Mouse (Mus musculus): ENCODE measurements around the gene Eif3i.
A peak's percentile ranks its signal among the peaks of the same experiment; 100 is the strongest.

Gene Eif3i

GRCm38 (mm10) chr4:129618786-129619691 lies 18.6 kb upstream of the Eif3i start, which contains the start of gene Iqcc:
Gene Iqcc (minus strand): TSS chr4:129619099.
- peak; percentile 89 for DNase-seq (ENCODE audit: low read depth, low spot score)

- no peak for DNase-seq (ENCODE audit: low read depth, low spot score)
These were observed 17.6 kb upstream of the Eif3i start for GRCm38 (mm10) chr4:129618031-129618430.

GRCm38 (mm10) chr4:129617121-129617641 lies 16.7 kb upstream of the Eif3i start:
- DNase-seq (ENCODE audit: low read depth, low spot score) = no peak

- no peak for DNase-seq (ENCODE audit: low read depth, low spot score)
These were observed 16.2 kb upstream of the Eif3i start for GRCm38 (mm10) chr4:129616631-129617030.

GRCm38 (mm10) chr4:129615801-129616290 lies 15.4 kb upstream of the Eif3i start:
- DNase-seq (ENCODE audit: low read depth, low spot score) = no peak

- no peak for DNase-seq (ENCODE audit: low read depth, low spot score)
These were observed 13.6 kb upstream of the Eif3i start, which contains the start of gene Dcdc2b for GRCm38 (mm10) chr4:129614093-129614492. Gene Dcdc2b (minus strand): TSS chr4:129614257.

GRCm38 (mm10) chr4:129610472-129610871 lies 10.0 kb upstream of the Eif3i start:
- DNase-seq (ENCODE audit: low read depth, low spot score) = no peak

GRCm38 (mm10) chr4:129610026-129610425 lies 9.6 kb upstream of the Eif3i start:
- DNase-seq (ENCODE audit: low read depth, low spot score) = no peak

GRCm38 (mm10) chr4:129609139-129609631 lies 8.7 kb upstream of the Eif3i start:
- DNase-seq (ENCODE audit: low read depth, low spot score) = no peak

- DNase-seq (ENCODE audit: low read depth, low spot score) = peak; percentile 88
These were observed 8.1 kb upstream of the Eif3i start for GRCm38 (mm10) chr4:129608426-129609025.

GRCm38 (mm10) chr4:129588865-129589264 lies 11.6 kb downstream of the Eif3i start:
- no peak for DNase-seq (ENCODE audit: low read depth, low spot score)

- DNase-seq (ENCODE audit: low read depth, low spot score) = no peak
These were observed 13.5 kb downstream of the Eif3i start for GRCm38 (mm10) chr4:129586943-129587342.

- DNase-seq (ENCODE audit: low read depth, low spot score) = no peak
These were observed 14.7 kb downstream of the Eif3i start for GRCm38 (mm10) chr4:129585773-129586172.

GRCm38 (mm10) chr4:129584884-129585608 lies 15.4 kb downstream of the Eif3i start:
- DNase-seq (ENCODE audit: low read depth, low spot score) = peak; percentile 68

- no peak for DNase-seq (ENCODE audit: low read depth, low spot score)
These were observed 16.1 kb downstream of the Eif3i start for GRCm38 (mm10) chr4:129584370-129584769.

GRCm38 (mm10) chr4:129582251-129582650 lies 18.2 kb downstream of the Eif3i start:
- DNase-seq (ENCODE audit: low read depth, low spot score) = no peak

- DNase-seq (ENCODE audit: low read depth, low spot score) = no peak
These were observed 20.1 kb downstream of the Eif3i start for GRCm38 (mm10) chr4:129580347-129580746.

- no peak for DNase-seq (ENCODE audit: low read depth, low spot score)
These were observed 22.0 kb downstream of the Eif3i start, which contains the start of gene Fam167b for GRCm38 (mm10) chr4:129578466-129578865. Gene Fam167b (minus strand): TSS chr4:129578549.

- DNase-seq (ENCODE audit: low read depth, low spot score) = no peak
These were observed 22.8 kb downstream of the Eif3i start for GRCm38 (mm10) chr4:129577688-129578087.

- peak; percentile 43 for DNase-seq (ENCODE audit: low read depth, low spot score)
These were observed 23.5 kb downstream of the Eif3i start for GRCm38 (mm10) chr4:129576863-129577491.

Data from forelimb bud, embryonic 11.5 days (tissue).